Mouse (Mus musculus): Measurements from ENCODE around the gene Gm20388.
A peak's percentile ranks its signal among the peaks of the same experiment; 100 is the strongest.

Gene Gm20388

GRCm38 (mm10) chr8:122665221-122665620, 2754.6 kb downstream of the Gm20388 start:
- DNase-seq (ENCODE audit: low spot score) = no peak

- DNase-seq (ENCODE audit: low spot score) = no peak
Observed at GRCm38 (mm10) chr8:122665667-122666316, 2755.2 kb downstream of the Gm20388 start.

GRCm38 (mm10) chr8:122666338-122666764, 2755.7 kb downstream of the Gm20388 start:
- DNase-seq (ENCODE audit: low spot score) = no peak

GRCm38 (mm10) chr8:122666827-122667226, 2756.2 kb downstream of the Gm20388 start:
- DNase-seq (ENCODE audit: low spot score) = no peak

- no peak for DNase-seq (ENCODE audit: low spot score)
Observed at GRCm38 (mm10) chr8:122667854-122668253, 2757.2 kb downstream of the Gm20388 start.

- no peak for DNase-seq (ENCODE audit: low spot score)
Observed at GRCm38 (mm10) chr8:122669370-122669769, 2758.7 kb downstream of the Gm20388 start.

GRCm38 (mm10) chr8:122670001-122670400, 2759.4 kb downstream of the Gm20388 start:
- no peak for DNase-seq (ENCODE audit: low spot score)

GRCm38 (mm10) chr8:122670718-122671117, 2760.1 kb downstream of the Gm20388 start:
- no peak for DNase-seq (ENCODE audit: low spot score)

GRCm38 (mm10) chr8:122671894-122672293, 2761.3 kb downstream of the Gm20388 start:
- no peak for DNase-seq (ENCODE audit: low spot score)

GRCm38 (mm10) chr8:122673989-122674388, 2763.3 kb downstream of the Gm20388 start:
- DNase-seq (ENCODE audit: low spot score) = no peak

- peak; percentile 38 for DNase-seq (ENCODE audit: low spot score)
Observed at GRCm38 (mm10) chr8:122674999-122675398, 2764.4 kb downstream of the Gm20388 start.

- DNase-seq (ENCODE audit: low spot score) = no peak
Observed at GRCm38 (mm10) chr8:122675596-122676420, 2765.2 kb downstream of the Gm20388 start.

- peak; percentile 60 for DNase-seq (ENCODE audit: low spot score)
Observed at GRCm38 (mm10) chr8:122676621-122677480, 2766.2 kb downstream of the Gm20388 start.

- no peak for DNase-seq (ENCODE audit: low spot score)
Observed at GRCm38 (mm10) chr8:122677481-122678021, 2766.9 kb downstream of the Gm20388 start.

GRCm38 (mm10) chr8:122678061-122678895, 2767.6 kb downstream of the Gm20388 start:
- peak; percentile 80 for DNase-seq (ENCODE audit: low spot score)

- DNase-seq (ENCODE audit: low spot score) = no peak
Observed at GRCm38 (mm10) chr8:122678896-122679210, 2768.2 kb downstream of the Gm20388 start.

GRCm38 (mm10) chr8:122679325-122679920, 2768.8 kb downstream of the Gm20388 start:
- DNase-seq (ENCODE audit: low spot score) = no peak

- DNase-seq (ENCODE audit: low spot score) = no peak
Observed at GRCm38 (mm10) chr8:122680171-122680570, 2769.5 kb downstream of the Gm20388 start.

GRCm38 (mm10) chr8:122682820-122683219, 2772.2 kb downstream of the Gm20388 start:
- DNase-seq (ENCODE audit: low spot score) = no peak

- no peak for DNase-seq (ENCODE audit: low spot score)
Observed at GRCm38 (mm10) chr8:122685097-122685861, 2774.6 kb downstream of the Gm20388 start.

Data from retina, embryonic 14.5 days (tissue).